In genomic region chr11:116100839-116101238, GRCm38 (mm10) we compare ENCODE assay signal across 8 mouse cellular contexts. TPM values are rescaled to one million over a fixed set of nuclear protein-coding genes. Genes with fewer than 3 reads are reported as not detected.
A peak's percentile ranks its signal among the peaks of the same experiment; 100 is the strongest.
DNase-seq lines count a peak whose midpoint lies in the region; ATAC-seq lines count a peak whose summit lies in the region.

No protein-coding gene starts in this region.

- H3K4me3 ChIP-seq in heart, embryonic 14.5 days (ENCODE audit: control insufficient read depth in 1 of 2, insufficient read depth in 1 of 2, low read depth in 1 of 2, low read length in 2 of 2): no peak overlapping the region
- no peak overlapping the region for H3K4me3 ChIP-seq in lung, embryonic 16.5 days (ENCODE audit: low read length)
- no peak overlapping the region for H3K4me3 ChIP-seq in hindbrain, embryonic 15.5 days
- H3K4me3 ChIP-seq in stomach, embryonic 14.5 days (ENCODE audit: low read depth, low read length): no peak overlapping the region

- DNase-seq in heart, adult 9 months (ENCODE audit: low spot score in 2 of 2): no peak
- no peak for DNase-seq in lung, postnatal 36 days
- no peak for DNase-seq in left cerebral cortex, postnatal 4 days
- no peak for DNase-seq in left cerebral cortex, adult 9 months (ENCODE audit: low spot score in 2 of 2)

- peaks cover 52 to 65% of the 10 kb centered on the region in 2 experiments for H3K4me1 ChIP-seq in heart, embryonic 14.5 days (ENCODE audit: control insufficient read depth in 2 of 2, insufficient read depth in 2 of 2, low read length in 2 of 2)
- H3K4me1 ChIP-seq in lung, embryonic 16.5 days (replicated peaks; ENCODE audit: control insufficient read depth, insufficient read depth, low read length): peaks cover 47% of the 10 kb centered on the region
- peaks cover 25% of the 10 kb centered on the region for H3K4me1 ChIP-seq in hindbrain, embryonic 15.5 days (replicated peaks)
- H3K4me1 ChIP-seq in stomach, embryonic 14.5 days (ENCODE audit: control insufficient read depth, insufficient read depth, low read length): peaks cover 54% of the 10 kb centered on the region

- WGBS in heart, embryonic 14.5 days: 76% methylated on average over 7 of the region's 7 CpGs
- WGBS in lung, embryonic 16.5 days: 85% methylated on average over 7 of the region's 7 CpGs
- WGBS in hindbrain, embryonic 15.5 days: 82% methylated on average over 7 of the region's 7 CpGs
- 68% methylated on average over 7 of the region's 7 CpGs for WGBS in stomach, embryonic 14.5 days

- peaks cover 6% of the 10 kb centered on the region for H3K36me3 ChIP-seq in heart, embryonic 14.5 days (ENCODE audit: control insufficient read depth, insufficient read depth, low read length)
- no peaks in the 10 kb centered on the region for H3K36me3 ChIP-seq in lung, embryonic 16.5 days (ENCODE audit: control insufficient read depth, insufficient read depth, low read length)
- H3K36me3 ChIP-seq in hindbrain, embryonic 15.5 days: no peaks in the 10 kb centered on the region
- no peaks in the 10 kb centered on the region for H3K36me3 ChIP-seq in stomach, embryonic 14.5 days (ENCODE audit: control insufficient read depth, insufficient read depth, low read length)

- peak overlapping the region; percentile 89 to 98 for H3K27ac ChIP-seq in heart, embryonic 14.5 days (replicated peaks in 1 of 2; ENCODE audit: control insufficient read depth in 1 of 2, insufficient read depth in 1 of 2, low read depth in 2 of 2, low read length in 2 of 2)
- H3K27ac ChIP-seq in lung, embryonic 16.5 days (ENCODE audit: low read length): peak overlapping the region; percentile 28; the same call in 1 of the 2 replicates
- peak overlapping the region; percentile 79 for H3K27ac ChIP-seq in hindbrain, embryonic 15.5 days (replicated peaks)
- peak overlapping the region; percentile 94; the same call in 1 of the 2 replicates for H3K27ac ChIP-seq in stomach, embryonic 14.5 days (ENCODE audit: low read length)

- no peak for ATAC-seq in heart, embryonic 14.5 days (ENCODE audit: insufficient number of reproducible peaks, insufficient read depth, low FRiP score, low read depth)
- ATAC-seq in lung, embryonic 16.5 days (ENCODE audit: low read depth): no peak
- no peak for ATAC-seq in hindbrain, embryonic 15.5 days (ENCODE audit: low FRiP score, low read depth)
- no peak for ATAC-seq in stomach, embryonic 14.5 days (ENCODE audit: insufficient number of reproducible peaks, insufficient read depth, low FRiP score, low read depth)

- 0 out of 2 replicates have a peak, but pooled peaks cover 4% of the 10 kb centered on the region for H3K9me3 ChIP-seq in heart, embryonic 14.5 days (ENCODE audit: control insufficient read depth, low read length)
- H3K9me3 ChIP-seq in lung, embryonic 16.5 days (ENCODE audit: control insufficient read depth, low read length): peaks cover 4% of the 10 kb centered on the region
- no peaks in the 10 kb centered on the region for H3K9me3 ChIP-seq in hindbrain, embryonic 15.5 days
- no peaks in the 10 kb centered on the region for H3K9me3 ChIP-seq in stomach, embryonic 14.5 days (ENCODE audit: control insufficient read depth, low read depth, low read length)

- H3K9ac ChIP-seq in heart, embryonic 14.5 days (ENCODE audit: low read length): peak overlapping the region; percentile 63
- no peak overlapping the region for H3K9ac ChIP-seq in lung, embryonic 16.5 days (ENCODE audit: low read length)
- H3K9ac ChIP-seq in hindbrain, embryonic 15.5 days: no peak overlapping the region
- no peak overlapping the region for H3K9ac ChIP-seq in stomach, embryonic 14.5 days (replicated peaks; ENCODE audit: low read depth, low read length)

- no peaks in the 10 kb centered on the region for H3K27me3 ChIP-seq in heart, embryonic 14.5 days (ENCODE audit: control insufficient read depth, insufficient read depth, low read length)
- H3K27me3 ChIP-seq in lung, embryonic 16.5 days (ENCODE audit: control insufficient read depth, insufficient read depth, low read depth, low read length): no peaks in the 10 kb centered on the region
- H3K27me3 ChIP-seq in hindbrain, embryonic 15.5 days: no peaks in the 10 kb centered on the region; the same call in 1 of the 2 replicates
- no peaks in the 10 kb centered on the region for H3K27me3 ChIP-seq in stomach, embryonic 14.5 days (ENCODE audit: control insufficient read depth, insufficient read depth, low read length)

- intact Hi-C loops in left cerebral cortex, postnatal 4 days (cut with DNase I): no loop called here

- no peak overlapping the region for H3K4me2 ChIP-seq in heart, embryonic 14.5 days (ENCODE audit: low read length)
- no peak overlapping the region for H3K4me2 ChIP-seq in lung, embryonic 16.5 days (ENCODE audit: low read depth, low read length)
- H3K4me2 ChIP-seq in hindbrain, embryonic 15.5 days: no peak overlapping the region
- H3K4me2 ChIP-seq in stomach, embryonic 14.5 days (replicated peaks; ENCODE audit: low read depth, low read length): no peak overlapping the region

RNA-seq across cellular contexts. Expression of gene Wbp2, which starts 14.0 kb away (rescaled TPM):
- polyA plus RNA-seq in heart, embryonic 14.5 days (2014; fragmentation: Nextera tagmentation; extraction: Ambion mirVana): 139 and 141 TPM in 2 replicates
- polyA plus RNA-seq in lung, embryonic 16.5 days (2015; fragmentation: Nextera tagmentation; extraction: Ambion mirVana): 95.4 and 98.9 TPM in 2 replicates
- polyA plus RNA-seq in hindbrain, embryonic 15.5 days (2015; fragmentation: Nextera tagmentation; extraction: Ambion mirVana): 149 and 196 TPM in 2 replicates
- 74.0 and 82.4 TPM in 2 replicates for polyA plus RNA-seq in stomach, embryonic 14.5 days (2014; fragmentation: Nextera tagmentation; extraction: Ambion mirVana)
- total RNA-seq in left cerebral cortex, postnatal 4 days (2021): 100 to 1,000 TPM; 171 to 176 TPM

RNA-seq across cellular contexts. Expression of gene Unc13d, which starts 23.1 kb away (rescaled TPM):
- polyA plus RNA-seq in heart, embryonic 14.5 days (2014; fragmentation: Nextera tagmentation; extraction: Ambion mirVana): 0.66 and 0.69 TPM in 2 replicates
- polyA plus RNA-seq in lung, embryonic 16.5 days (2015; fragmentation: Nextera tagmentation; extraction: Ambion mirVana): 7.2 and 8.9 TPM in 2 replicates
- 1.0 and 1.6 TPM in 2 replicates for polyA plus RNA-seq in hindbrain, embryonic 15.5 days (2015; fragmentation: Nextera tagmentation; extraction: Ambion mirVana)
- 3.7 and 4.7 TPM in 2 replicates for polyA plus RNA-seq in stomach, embryonic 14.5 days (2014; fragmentation: Nextera tagmentation; extraction: Ambion mirVana)
- 1 to 10 TPM in 1 of 2 experiments, under 1 TPM in 1; 0.56 to 1.2 TPM for total RNA-seq in left cerebral cortex, postnatal 4 days (2021)

RNA-seq across cellular contexts. Expression of gene Trim47, which starts 26.2 kb away (rescaled TPM):
- polyA plus RNA-seq in heart, embryonic 14.5 days (2014; fragmentation: Nextera tagmentation; extraction: Ambion mirVana): 63.3 and 66.1 TPM in 2 replicates
- 20.4 and 24.8 TPM in 2 replicates for polyA plus RNA-seq in lung, embryonic 16.5 days (2015; fragmentation: Nextera tagmentation; extraction: Ambion mirVana)
- polyA plus RNA-seq in hindbrain, embryonic 15.5 days (2015; fragmentation: Nextera tagmentation; extraction: Ambion mirVana): 10.9 and 11.6 TPM in 2 replicates
- polyA plus RNA-seq in stomach, embryonic 14.5 days (2014; fragmentation: Nextera tagmentation; extraction: Ambion mirVana): 12.2 and 17.3 TPM in 2 replicates
- 1 to 10 TPM; 9.2 to 9.3 TPM for total RNA-seq in left cerebral cortex, postnatal 4 days (2021)

RNA-seq across cellular contexts. Expression of gene Trim65, which starts 30.1 kb away (rescaled TPM):
- polyA plus RNA-seq in heart, embryonic 14.5 days (2014; fragmentation: Nextera tagmentation; extraction: Ambion mirVana): 3.8 and 4.8 TPM in 2 replicates
- polyA plus RNA-seq in lung, embryonic 16.5 days (2015; fragmentation: Nextera tagmentation; extraction: Ambion mirVana): 5.1 and 6.4 TPM in 2 replicates
- 3.0 and 4.0 TPM in 2 replicates for polyA plus RNA-seq in hindbrain, embryonic 15.5 days (2015; fragmentation: Nextera tagmentation; extraction: Ambion mirVana)
- polyA plus RNA-seq in stomach, embryonic 14.5 days (2014; fragmentation: Nextera tagmentation; extraction: Ambion mirVana): 5.0 and 6.4 TPM in 2 replicates
- total RNA-seq in left cerebral cortex, postnatal 4 days (2021): 1 to 10 TPM; 4.9 to 5.2 TPM

RNA-seq across cellular contexts. Expression of gene Mrpl38, which starts 37.8 kb away (rescaled TPM):
- 92.3 and 96.6 TPM in 2 replicates for polyA plus RNA-seq in heart, embryonic 14.5 days (2014; fragmentation: Nextera tagmentation; extraction: Ambion mirVana)
- polyA plus RNA-seq in lung, embryonic 16.5 days (2015; fragmentation: Nextera tagmentation; extraction: Ambion mirVana): 79.3 and 80.6 TPM in 2 replicates
- polyA plus RNA-seq in hindbrain, embryonic 15.5 days (2015; fragmentation: Nextera tagmentation; extraction: Ambion mirVana): 86.2 and 89.0 TPM in 2 replicates
- 93.9 and 94.2 TPM in 2 replicates for polyA plus RNA-seq in stomach, embryonic 14.5 days (2014; fragmentation: Nextera tagmentation; extraction: Ambion mirVana)
- total RNA-seq in left cerebral cortex, postnatal 4 days (2021): 10 to 100 TPM; 52.2 to 54.0 TPM

Comparison
In these comparisons a context has a peak if more than half of its experiments do, and no peak if none do; other contexts are left out.
1. H3K27ac ChIP-seq: peak in every context shown above with its lines; median percentile 94 in stomach, embryonic 14.5 days; 94 in heart, embryonic 14.5 days; 79 in hindbrain, embryonic 15.5 days; 28 in lung, embryonic 16.5 days.